Mouse (Mus musculus): Measurements from ENCODE around the gene Cirbp.
"Not testable (repeated sequence)": the region's sequence is repeated elsewhere in the genome, so short reads cannot be mapped to it uniquely, and the experiment has no call there.

The Cirbp gene

GRCm38 (mm10) chr10:80180823-80181222 lies 15.0 kb downstream of the Cirbp start:
- DNase-seq: no peak

DNA sequence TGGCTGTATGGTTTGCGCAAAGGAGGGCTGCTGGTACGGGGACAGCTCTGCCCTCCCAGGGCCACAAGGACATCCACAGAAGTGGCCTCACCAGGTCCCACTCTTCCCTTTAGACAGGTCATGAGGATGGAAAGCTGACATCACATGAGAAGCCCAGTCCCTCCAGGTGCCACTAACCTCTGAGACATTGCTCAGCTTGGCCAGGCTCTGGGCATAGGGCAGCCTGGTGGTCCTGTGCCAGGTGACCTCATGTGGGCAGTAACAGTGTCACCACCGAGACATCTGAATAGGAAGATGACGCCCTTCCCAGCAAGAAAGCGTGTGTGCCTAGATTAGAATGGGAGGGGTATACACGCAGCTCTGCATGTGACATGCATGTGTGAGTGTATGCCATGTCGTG lies 16.8 kb downstream of the Cirbp start:
- no peak for DNase-seq

GRCm38 (mm10) chr10:80186649-80187048 lies 20.9 kb downstream of the Cirbp start:
- DNase-seq: no peak

DNA sequence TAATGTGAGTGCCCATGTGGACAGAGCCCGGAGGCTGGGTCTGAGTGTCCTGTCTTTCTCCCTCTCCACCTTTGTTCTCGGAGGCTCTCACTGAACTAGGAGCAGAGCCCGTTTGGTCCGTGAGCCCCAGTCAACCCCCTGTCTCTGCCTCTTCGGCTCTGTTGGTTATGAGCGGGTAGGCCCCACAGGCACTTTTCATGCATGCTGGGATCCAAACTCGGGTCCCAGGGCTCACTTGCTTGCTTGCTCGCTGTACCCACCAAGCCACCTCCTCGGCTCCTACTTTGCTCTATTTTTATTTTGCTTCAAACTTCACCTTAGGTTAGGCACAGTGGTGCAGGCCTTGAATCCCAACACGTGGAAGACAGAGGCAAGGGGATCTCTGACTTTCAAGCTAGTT lies 22.0 kb downstream of the Cirbp start:
- DNase-seq: no peak

- no peak for DNase-seq
Observed at GRCm38 (mm10) chr10:80188453-80189024, 22.8 kb downstream of the Cirbp start.

- DNase-seq: no peak
Observed at GRCm38 (mm10) chr10:80189999-80190398, 24.2 kb downstream of the Cirbp start.

DNA sequence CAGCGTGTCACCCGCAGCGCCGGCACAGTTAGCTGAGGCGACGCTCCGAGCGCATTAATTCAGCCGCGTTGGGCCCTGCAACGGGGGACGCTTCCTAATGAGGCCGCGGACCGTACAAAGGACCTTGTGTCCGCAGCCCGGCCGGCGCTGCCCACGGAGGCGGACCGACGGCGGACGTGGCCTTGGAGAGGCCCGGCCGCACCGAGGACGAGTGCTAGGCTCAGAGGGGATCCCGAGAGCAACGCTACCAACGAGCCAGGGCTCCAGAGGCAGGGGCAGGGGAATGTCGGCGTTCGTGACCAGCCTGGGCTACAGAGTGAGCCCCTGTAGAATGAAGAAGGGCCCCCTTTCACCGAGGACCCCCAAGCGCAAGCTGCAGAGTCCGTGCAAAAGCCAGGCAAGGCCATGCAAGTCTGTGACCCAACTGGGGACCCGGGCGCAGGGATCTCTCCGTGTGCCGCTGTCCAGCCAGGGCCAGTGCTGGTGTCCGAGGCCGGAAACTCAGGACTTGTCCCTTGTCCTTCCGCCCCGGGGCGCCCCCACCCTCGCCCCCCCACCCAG lies 24.8 kb downstream of the Cirbp start:
- no peak for DNase-seq

- DNase-seq: no peak
Observed at GRCm38 (mm10) chr10:80193976-80194375, 28.2 kb downstream of the Cirbp start.

GRCm38 (mm10) chr10:80194441-80194840 lies 28.7 kb downstream of the Cirbp start:
- no peak for DNase-seq

GRCm38 (mm10) chr10:80196167-80196566 lies 30.4 kb downstream of the Cirbp start:
- DNase-seq: no peak

GRCm38 (mm10) chr10:80196778-80197581 lies 31.2 kb downstream of the Cirbp start:
- DNase-seq: no peak

DNA sequence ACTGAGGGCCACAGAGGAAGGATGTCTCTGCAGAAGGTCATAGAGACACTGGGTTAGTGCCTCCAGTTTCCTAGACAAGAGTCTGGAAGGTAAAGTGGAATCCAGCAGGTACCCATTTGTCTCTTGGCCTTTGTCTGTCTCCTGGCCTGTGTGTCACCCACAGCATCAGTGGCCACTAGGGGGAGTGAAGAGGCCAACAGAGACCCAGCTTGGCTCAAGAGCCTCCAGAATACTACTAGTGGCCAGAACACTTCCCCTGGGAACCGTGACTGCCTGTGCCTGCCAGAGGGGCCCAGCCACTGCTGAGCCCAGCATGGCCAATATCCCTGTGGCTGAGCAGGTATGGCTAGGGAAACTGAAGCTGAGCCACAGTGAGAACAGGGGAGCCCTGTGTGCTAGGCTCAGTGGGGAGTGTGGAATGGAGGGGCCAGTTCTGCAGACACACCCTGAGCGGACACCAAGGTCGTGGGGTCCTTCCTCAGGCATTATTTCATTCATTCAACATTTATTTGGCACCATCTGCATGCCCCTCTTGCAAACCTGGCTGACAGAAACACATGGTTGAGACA lies 33.7 kb downstream of the Cirbp start:
- peak; percentile 69 to 70 for DNase-seq

DNA sequence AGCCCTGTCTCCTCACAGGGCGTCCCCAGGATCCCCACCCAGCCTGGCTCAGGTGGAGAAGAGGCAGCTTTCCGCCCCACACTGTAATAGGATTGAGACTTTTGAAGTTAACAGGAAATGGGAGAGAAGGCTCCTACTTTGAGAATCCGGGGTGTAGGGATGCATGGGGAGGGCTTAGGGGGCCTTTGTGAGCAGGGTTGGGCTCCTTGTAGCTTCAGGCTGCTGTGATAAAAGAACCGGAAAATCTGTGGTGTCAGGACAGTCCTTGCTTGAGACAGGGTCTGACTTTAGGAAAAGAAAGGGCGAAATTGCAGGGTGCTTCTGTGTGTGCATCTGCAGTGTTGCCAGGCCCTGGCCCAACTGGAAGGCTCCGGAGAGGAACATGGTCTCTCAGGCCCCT lies 34.7 kb downstream of the Cirbp start:
- DNase-seq: no peak

DNA sequence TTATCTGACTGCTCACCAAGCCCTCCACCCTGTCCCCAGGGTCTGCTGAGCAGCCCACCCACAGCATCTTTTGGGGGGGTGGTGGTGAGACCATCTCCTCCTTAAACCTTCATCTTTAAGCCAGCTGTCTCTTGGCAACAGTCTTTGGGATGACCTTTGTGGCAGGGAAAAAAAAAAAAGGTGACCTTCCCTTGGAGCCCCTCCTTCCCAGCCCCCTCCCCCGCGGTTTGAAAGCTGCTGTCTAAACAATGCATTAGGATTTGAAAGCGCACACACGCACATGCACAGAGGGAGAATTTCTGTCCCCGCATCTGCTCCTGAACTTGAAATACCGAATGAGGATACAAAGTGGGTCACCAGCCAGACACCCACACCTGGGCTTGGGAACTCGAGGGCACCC lies 38.3 kb downstream of the Cirbp start:
- no peak for DNase-seq

DNA sequence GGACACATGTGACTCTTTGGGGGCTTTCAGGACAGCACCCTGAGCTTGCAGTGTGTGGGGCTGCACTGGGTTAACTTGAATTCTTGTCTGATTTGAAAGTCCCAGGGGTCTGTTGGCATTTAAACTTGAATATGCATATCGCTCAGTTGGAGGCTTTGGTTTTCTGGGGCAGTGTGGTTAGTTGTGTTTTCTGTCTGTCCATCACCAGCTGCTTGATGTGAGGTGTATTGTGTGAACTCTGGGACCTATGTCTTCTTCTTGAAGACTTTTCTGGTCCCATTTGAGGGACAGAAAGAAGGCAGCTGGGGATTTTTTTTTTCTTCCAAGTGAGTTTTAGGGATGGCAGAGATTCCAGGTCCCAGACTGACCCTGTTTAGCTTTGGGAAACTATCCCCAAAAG lies 41.4 kb downstream of the Cirbp start:
- no peak for DNase-seq

GRCm38 (mm10) chr10:80207676-80208075 lies 41.9 kb downstream of the Cirbp start:
- no peak for DNase-seq

GRCm38 (mm10) chr10:80208248-80208647 lies 42.5 kb downstream of the Cirbp start:
- no peak for DNase-seq

- DNase-seq: no peak
Observed at GRCm38 (mm10) chr10:80208841-80209371, 43.1 kb downstream of the Cirbp start.

DNA sequence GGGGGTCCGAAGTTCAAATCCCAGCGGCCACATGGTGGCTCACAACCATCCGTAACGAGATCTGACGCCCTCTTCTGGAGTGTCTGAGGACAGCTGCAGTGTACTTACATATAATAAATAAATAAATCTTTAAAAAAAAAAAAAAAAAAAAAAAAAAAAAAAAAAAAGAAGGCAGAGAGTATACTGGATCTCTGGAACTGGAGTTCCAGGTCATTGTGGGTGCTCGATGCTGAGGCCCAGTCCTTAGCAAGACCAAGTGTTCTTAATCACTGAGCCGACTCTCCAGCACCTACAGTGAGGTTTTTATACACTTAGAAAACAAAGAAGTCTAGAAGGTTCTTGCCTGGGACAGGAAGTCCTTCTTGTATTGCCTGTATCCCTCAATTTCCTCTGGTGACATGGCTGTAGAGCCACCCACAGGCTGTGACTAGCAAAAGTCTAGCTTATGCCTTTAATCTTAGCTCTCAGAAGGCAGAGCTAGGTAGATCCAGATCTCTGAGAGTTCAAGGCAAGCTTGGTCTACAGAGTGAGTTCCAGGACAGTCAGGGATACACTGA lies 45.8 kb downstream of the Cirbp start:
- not testable (repeated sequence) for DNase-seq

DNA sequence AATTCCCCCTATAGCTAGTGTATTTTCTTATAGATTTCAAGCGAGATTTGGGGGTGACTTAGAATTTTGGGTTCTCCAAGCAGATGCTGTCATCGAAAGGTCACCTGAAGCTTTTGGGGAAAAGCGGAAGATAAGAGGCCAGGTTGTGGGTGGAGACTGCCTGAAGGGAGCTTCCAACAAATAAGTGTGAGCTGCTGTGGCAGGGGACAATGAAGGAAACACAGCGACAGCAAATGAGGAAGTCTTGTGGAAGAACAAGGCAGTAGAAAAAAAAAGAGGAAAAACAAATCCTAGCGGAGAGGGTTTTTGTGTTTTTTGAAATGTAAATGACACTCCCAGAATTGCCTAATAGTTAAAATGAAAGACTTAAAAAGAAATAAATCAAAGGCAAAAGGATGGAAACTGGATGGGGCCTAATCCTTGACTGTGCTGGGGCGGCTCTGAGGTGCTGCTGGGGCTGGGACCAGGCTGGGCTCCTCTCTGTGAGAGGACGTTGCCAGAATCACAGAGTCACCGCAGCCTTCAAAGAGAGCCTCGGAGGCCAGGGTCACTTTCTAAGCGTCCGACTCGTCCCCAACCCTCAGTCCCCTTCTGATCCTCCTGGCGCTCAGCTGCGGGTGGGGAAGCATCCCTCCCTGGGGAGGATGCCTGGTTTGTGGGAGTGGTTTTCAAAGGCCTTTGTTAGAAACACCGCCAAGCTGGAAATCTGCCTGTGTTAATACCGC lies 49.4 kb downstream of the Cirbp start:
- no peak for DNase-seq

- DNase-seq: no peak
Observed at GRCm38 (mm10) chr10:80220676-80221075, 54.9 kb downstream of the Cirbp start.

All from thymus, postnatal 36 days (tissue).